ENCODE assay signal across 21 mouse cellular contexts in genomic region chr10:96171546-96171945, GRCm38 (mm10). TPM values are rescaled to one million over a fixed set of nuclear protein-coding genes. Genes with fewer than 3 reads are reported as not detected.
A peak's percentile ranks its signal among the peaks of the same experiment; 100 is the strongest.
DNase-seq lines count a peak whose midpoint lies in the region; ATAC-seq and TF ChIP-seq lines count a peak whose summit lies in the region.
"Had no signal": no experiment of that assay in that cellular context is flagged by ENCODE, and none has a peak within 500 bp of the region (broad histone marks: within the 10 kb centered on the region; RNA-seq: fewer than 3 reads in every experiment).

No protein-coding gene starts in this region.

- peak; percentile 54 for ATAC-seq in monocyte, adult 5-6 weeks (replicated peaks; ENCODE audit: insufficient number of reproducible peaks, low FRiP score, low TSS enrichment, poor library complexity, severe bottlenecking)
- ATAC-seq: forebrain, embryonic 13.5 days; inflammation-experienced regulatory T-cells, adult 6 months had no signal

- TF ChIP-seq POLR2A in lung, adult 2 months (IDR thresholded peaks at IDR 0.05; ENCODE audit: borderline replicate concordance, extremely low read depth, low read depth, low read length) = no peak

- intact Hi-C loops in heart, postnatal 14 days (cut with DNase I) = no loop called here

- TF ChIP-seq CTCF in lung, adult 2 months (IDR thresholded peaks at IDR 0.05; ENCODE audit: insufficient read depth, low read length) = no peak

- peaks cover 7% of the 10 kb centered on the region for H3K4me1 ChIP-seq in brown adipose tissue, adult 24 weeks (ENCODE audit: control insufficient read depth, insufficient read depth, insufficient read length, low read length)
- H3K4me1 ChIP-seq in lung, adult 2 months (ENCODE audit: control insufficient read depth, insufficient read depth, low read length) = no peaks in the 10 kb centered on the region
- H3K4me1 ChIP-seq: forebrain, embryonic 13.5 days; limb, embryonic 12.5 days had no signal

- H3K4me3 ChIP-seq in brown adipose tissue, adult 24 weeks (ENCODE audit: insufficient read depth, low read depth, low read length) = no peak overlapping the region
- no peak overlapping the region for H3K4me3 ChIP-seq in lung, adult 2 months (replicated peaks; ENCODE audit: extremely low read depth, low read depth, low read length)
- H3K4me3 ChIP-seq: forebrain, embryonic 13.5 days; limb, embryonic 12.5 days had no signal

- DNase-seq in heart, adult 11 months = peak; percentile 94
- DNase-seq in heart, postnatal 14 days = no peak
- DNase-seq in cerebellum, postnatal 10 days = peak; percentile 36 to 51
- no peak for DNase-seq in layer of hippocampus, adult 8-10 months (ENCODE audit: low spot score in 2 of 2)
- no peak for DNase-seq in lung, adult 2 months
- DNase-seq: heart, postnatal 4 days; midbrain, embryonic 14.5 days; right cerebral cortex, postnatal 14 days; thymus, postnatal 4 days had no signal

- H3K27ac ChIP-seq in brown adipose tissue, adult 24 weeks (replicated peaks; ENCODE audit: low read depth, low read length) = peak overlapping the region; percentile 80
- H3K27ac ChIP-seq: forebrain, embryonic 13.5 days; limb, embryonic 12.5 days had no signal

RNA-seq across cellular contexts. Expression of gene Gm5426, which starts 35.1 kb away (rescaled TPM):
- total RNA-seq in heart, postnatal 14 days (2021) = not detected
- polyA plus RNA-seq in brown adipose tissue, adult 24 weeks (2012; ENCODE audit: insufficient read depth, insufficient read length, missing spikeins) = not detected in 2 replicates
- not detected in 3 replicates for total RNA-seq in monocyte, adult 5-6 weeks (2017)
- not detected for total RNA-seq in layer of hippocampus, adult 8-10 months (2022)
- not detected in 2 replicates for polyA plus RNA-seq in lung, adult 2 months (2012; rRNA removed)
- total RNA-seq: G1E; heart, postnatal 4 days; layer of hippocampus, adult 18-20 months; left cerebral cortex, adult 18-20 months had no signal
- polyA plus RNA-seq: brain, embryonic 14.5 days; forebrain, embryonic 13.5 days; G1E; heart, embryonic 11.5 days; kidney, embryonic 16.5 days; limb, embryonic 12.5 days; liver, embryonic 16.5 days; midbrain, embryonic 14.5 days had no signal

Comparison
In these comparisons a context has a peak if more than half of its experiments do, and no peak if none do; other contexts are left out.
1. DNase-seq: peak in heart, adult 11 months (single experiment) and cerebellum, postnatal 10 days (2 of 2); none in heart, postnatal 14 days (0 of 2), layer of hippocampus, adult 8-10 months (0 of 2) and lung, adult 2 months (single experiment).